Mouse (Mus musculus) megakaryocyte progenitor cell, adult 5-6 weeks (primary cell): Measurements from ENCODE around the gene Gm20388. TPM values are rescaled to one million over a fixed set of nuclear protein-coding genes. Genes with fewer than 3 reads are reported as not detected.

Source experiments
- ATAC-seq: replicated peaks from 2 replicates; pipeline ENCODE4 v1.8.0; 2016; ENCODE audit warnings: mild to moderate bottlenecking, moderate TSS enrichment, inconsistent platforms; ENCODE audit not compliant: poor library complexity
- total RNA-seq, 2 experiments: library from RNA; stranded (forward) in 1 of 2; stranded (reverse) in 1 of 2; fragments of 157-497, 149-512 nt in 1 of 2; fragments of 200-1000 nt in 1 of 2; gene quantifications; 2 replicates each; pipeline versions ENCODE4 v1.2.3 to v1.2.4; 2015 to 2017

The Gm20388 gene
- total RNA-seq, 2 experiments from 2014 or later, result 18.6 TPM; not detected in 1

GRCm38 (mm10) chr8:122751342-122751741 lies 2840.7 kb downstream of the Gm20388 start:
- no peak for ATAC-seq

GRCm38 (mm10) chr8:122752111-122752721 lies 2841.6 kb downstream of the Gm20388 start:
- no peak for ATAC-seq

GRCm38 (mm10) chr8:122758597-122758996 lies 2848.0 kb downstream of the Gm20388 start:
- no peak for ATAC-seq

- peak; percentile 16; the same call in 1 of the 2 replicates for ATAC-seq
These were observed 2849.5 kb downstream of the Gm20388 start for GRCm38 (mm10) chr8:122760116-122760515.

GRCm38 (mm10) chr8:122761109-122761508 lies 2850.5 kb downstream of the Gm20388 start:
- no peak for ATAC-seq

- peak; percentile 49 for ATAC-seq
These were observed 2852.2 kb downstream of the Gm20388 start for GRCm38 (mm10) chr8:122762731-122763266.

- ATAC-seq, result no peak
These were observed 2852.7 kb downstream of the Gm20388 start for GRCm38 (mm10) chr8:122763267-122763738.

GRCm38 (mm10) chr8:122764790-122765474 lies 2854.3 kb downstream of the Gm20388 start:
- ATAC-seq, result peak; percentile 11; the same call in 1 of the 2 replicates

GRCm38 (mm10) chr8:122766189-122766588 lies 2855.5 kb downstream of the Gm20388 start:
- ATAC-seq, result no peak

GRCm38 (mm10) chr8:122766647-122767200 lies 2856.1 kb downstream of the Gm20388 start:
- no peak for ATAC-seq

GRCm38 (mm10) chr8:122767229-122767628 lies 2856.6 kb downstream of the Gm20388 start:
- no peak for ATAC-seq

GRCm38 (mm10) chr8:122769251-122770058 lies 2858.8 kb downstream of the Gm20388 start:
- no peak for ATAC-seq

GRCm38 (mm10) chr8:122772431-122773060 lies 2861.9 kb downstream of the Gm20388 start:
- no peak for ATAC-seq

- peak; percentile 85 for ATAC-seq
These were observed 2864.9 kb downstream of the Gm20388 start, which contains the start of gene Acsf3 for GRCm38 (mm10) chr8:122775285-122776155. Gene Acsf3, plus strand, starts transcription at chr8:122775486.

- no peak for ATAC-seq
These were observed 2867.1 kb downstream of the Gm20388 start for GRCm38 (mm10) chr8:122777701-122778100.

GRCm38 (mm10) chr8:122778703-122779239 lies 2868.1 kb downstream of the Gm20388 start:
- ATAC-seq, result peak; percentile 58

GRCm38 (mm10) chr8:122779255-122779654 lies 2868.6 kb downstream of the Gm20388 start:
- no peak for ATAC-seq

GRCm38 (mm10) chr8:122784756-122785155 lies 2874.1 kb downstream of the Gm20388 start:
- ATAC-seq, result no peak

GRCm38 (mm10) chr8:122789796-122790195 lies 2879.2 kb downstream of the Gm20388 start:
- ATAC-seq, result no peak
